Mouse (Mus musculus): ENCODE results near the gene Gemin5.

DNA sequence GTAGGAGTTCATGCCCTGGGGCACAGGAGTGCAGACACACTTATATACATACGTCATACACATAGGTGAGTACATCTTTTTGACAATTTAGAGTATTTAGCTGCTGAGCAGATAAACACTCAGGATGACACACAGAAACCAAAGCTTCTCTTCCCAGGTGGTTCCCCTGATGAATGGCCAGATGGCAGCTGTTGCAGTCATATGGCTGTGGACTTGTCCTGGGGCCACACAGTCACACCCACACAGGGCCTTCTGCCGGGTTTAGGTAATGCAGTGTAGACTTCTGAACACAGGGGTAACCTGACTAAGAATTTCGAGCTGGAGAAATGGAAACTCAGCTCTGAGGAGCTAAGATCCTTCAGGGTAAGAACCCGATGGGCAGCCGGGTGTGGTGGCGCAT lies 86.6 kb downstream of the Gemin5 start:
- TF ChIP-seq CTCF (IDR thresholded peaks at IDR 0.05; ENCODE audit: low read depth, low read length) (no peak), POLR2A (IDR thresholded peaks at IDR 0.05; ENCODE audit: borderline replicate concordance, low read depth, low read length) (no peak)

Measured in bone marrow macrophage, adult 2 months (primary cell).